Mouse (Mus musculus): ENCODE results near the gene Tex22.

Tex22 gene

GRCm38 (mm10) chr12:113060178-113060577, 14.1 kb upstream of the Tex22 start:
- DNase-seq = no peak

- DNase-seq = no peak
These were observed 12.7 kb upstream of the Tex22 start for GRCm38 (mm10) chr12:113061606-113062005.

- no peak for DNase-seq
These were observed 12.1 kb upstream of the Tex22 start for GRCm38 (mm10) chr12:113062201-113062600.

GRCm38 (mm10) chr12:113063700-113064099, 10.6 kb upstream of the Tex22 start:
- DNase-seq = no peak

- no peak for DNase-seq
These were observed 6.3 kb upstream of the Tex22 start for GRCm38 (mm10) chr12:113068002-113068401.

GRCm38 (mm10) chr12:113069389-113069788, 4.9 kb upstream of the Tex22 start:
- DNase-seq = no peak

GRCm38 (mm10) chr12:113071321-113071720, 3.0 kb upstream of the Tex22 start:
- no peak for DNase-seq

GRCm38 (mm10) chr12:113071827-113072226, 2.5 kb upstream of the Tex22 start:
- DNase-seq = no peak

GRCm38 (mm10) chr12:113073420-113074328, 628 bp upstream of the Tex22 start:
- peak; percentile 38 for DNase-seq

GRCm38 (mm10) chr12:113075063-113075454, 757 bp downstream of the Tex22 start:
- peak; percentile 93 for DNase-seq

GRCm38 (mm10) chr12:113075486-113075885, 1.2 kb downstream of the Tex22 start:
- DNase-seq = no peak

GRCm38 (mm10) chr12:113087276-113087675, 13.0 kb downstream of the Tex22 start:
- no peak for DNase-seq

- DNase-seq = no peak
These were observed 13.7 kb downstream of the Tex22 start for GRCm38 (mm10) chr12:113088026-113088425.

- DNase-seq = no peak
These were observed 14.8 kb downstream of the Tex22 start for GRCm38 (mm10) chr12:113089107-113089506.

GRCm38 (mm10) chr12:113090053-113090452, 15.8 kb downstream of the Tex22 start:
- DNase-seq = no peak

GRCm38 (mm10) chr12:113097040-113097439, 22.7 kb downstream of the Tex22 start:
- DNase-seq = no peak

GRCm38 (mm10) chr12:113097749-113098281, 23.5 kb downstream of the Tex22 start, which contains the start of gene Mta1:
TSS of gene Mta1 (plus strand) at chr12:113098278.
- DNase-seq = peak; percentile 53

- DNase-seq = no peak
These were observed 24.3 kb downstream of the Tex22 start for GRCm38 (mm10) chr12:113098530-113099151.

- DNase-seq = no peak
These were observed 25.4 kb downstream of the Tex22 start for GRCm38 (mm10) chr12:113099470-113100237.

GRCm38 (mm10) chr12:113100448-113101076, 26.3 kb downstream of the Tex22 start:
- DNase-seq = peak; percentile 57

GRCm38 (mm10) chr12:113101251-113101960, 27.1 kb downstream of the Tex22 start:
- DNase-seq = no peak

GRCm38 (mm10) chr12:113102461-113102860, 28.2 kb downstream of the Tex22 start:
- DNase-seq = peak; percentile 78
